In genomic region chrX:16288154-16288553, GRCm38 (mm10) we compare ENCODE assay signal across 22 mouse cellular contexts.
"Had no signal": no experiment of that assay in that cellular context is flagged by ENCODE, and none has a peak within 500 bp of the region (broad histone marks: within the 10 kb centered on the region; RNA-seq: fewer than 3 reads in every experiment).

No protein-coding gene starts in this region.

- H3K9ac ChIP-seq: liver, postnatal 0 days; lung, embryonic 15.5 days; midbrain, embryonic 13.5 days; neural tube, embryonic 13.5 days; neural tube, embryonic 15.5 days had no signal

- H3K4me3 ChIP-seq: lung, embryonic 15.5 days; megakaryocyte, embryonic 14.5 days; midbrain, embryonic 13.5 days; myocyte; neural tube, embryonic 13.5 days; neural tube, embryonic 15.5 days had no signal

- H3K36me3 ChIP-seq: lung, embryonic 15.5 days; midbrain, embryonic 13.5 days; neural tube, embryonic 13.5 days; neural tube, embryonic 15.5 days had no signal

- H3K4me1 ChIP-seq: lung, embryonic 15.5 days; megakaryocyte, embryonic 14.5 days; midbrain, embryonic 13.5 days; neural tube, embryonic 13.5 days; neural tube, embryonic 15.5 days had no signal

- H3K9me3 ChIP-seq: lung, embryonic 15.5 days; megakaryocyte, embryonic 14.5 days; midbrain, embryonic 13.5 days; neural tube, embryonic 13.5 days; neural tube, embryonic 15.5 days had no signal

- DNase-seq: liver, postnatal 0 days; lung, adult 2 months; lung, postnatal 14 days; lung, postnatal 36 days; retina, postnatal 1 day; right cerebral cortex, adult 18-20 months; right cerebral cortex, postnatal 25 days; right cerebral cortex, postnatal 4 days; spleen, adult 18-20 months; thymus, adult 18-20 months; thymus, postnatal 14 days; thymus, postnatal 36 days had no signal

- H3K27me3 ChIP-seq: lung, embryonic 15.5 days; megakaryocyte, embryonic 14.5 days; midbrain, embryonic 13.5 days; neural tube, embryonic 13.5 days; neural tube, embryonic 15.5 days had no signal

- ATAC-seq: liver, postnatal 0 days; lung, postnatal 0 days; midbrain, embryonic 13.5 days; midbrain, embryonic 16.5 days had no signal

- H3K4me2 ChIP-seq: lung, embryonic 15.5 days; midbrain, embryonic 11.5 days; midbrain, embryonic 13.5 days; neural tube, embryonic 13.5 days; neural tube, embryonic 15.5 days had no signal

- H3K27ac ChIP-seq: lung, embryonic 15.5 days; macrophage; midbrain, embryonic 13.5 days; neural tube, embryonic 13.5 days; neural tube, embryonic 15.5 days had no signal
